Mouse (Mus musculus) embryo, embryonic 11 days (tissue): ENCODE data around the gene Trib2.

Experiments used
- DNase-seq: peaks from one replicate; pipeline ENCODE4 v3.0.0-alpha.2; 2015

The Trib2 gene

DNA sequence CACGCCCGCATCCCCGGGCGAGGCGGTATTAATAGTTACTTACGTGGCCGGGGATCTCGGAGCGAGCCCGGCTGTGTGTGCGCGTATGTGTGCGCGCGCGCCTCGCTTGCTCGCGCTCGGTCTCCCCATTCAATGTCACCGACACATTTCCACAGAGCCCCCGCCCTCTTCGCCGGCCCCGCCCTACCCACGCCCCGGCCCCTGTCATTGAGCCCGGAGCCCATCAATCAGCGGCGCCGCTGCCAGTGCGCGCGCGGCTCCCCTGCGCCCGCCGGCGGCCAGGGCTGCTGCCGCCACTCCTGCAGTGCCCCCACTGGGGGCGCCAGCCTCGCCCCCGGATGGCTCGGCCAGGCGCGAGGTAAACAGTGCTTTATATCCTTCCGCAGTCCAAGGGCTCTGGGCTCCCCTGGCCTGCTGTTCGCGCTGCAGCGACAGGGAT, at the start of gene Trib2:
TSS of gene Trib2 (minus strand) at position 183 of the 439 bp plus-strand sequence.
- peak; percentile 96 for DNase-seq

DNA sequence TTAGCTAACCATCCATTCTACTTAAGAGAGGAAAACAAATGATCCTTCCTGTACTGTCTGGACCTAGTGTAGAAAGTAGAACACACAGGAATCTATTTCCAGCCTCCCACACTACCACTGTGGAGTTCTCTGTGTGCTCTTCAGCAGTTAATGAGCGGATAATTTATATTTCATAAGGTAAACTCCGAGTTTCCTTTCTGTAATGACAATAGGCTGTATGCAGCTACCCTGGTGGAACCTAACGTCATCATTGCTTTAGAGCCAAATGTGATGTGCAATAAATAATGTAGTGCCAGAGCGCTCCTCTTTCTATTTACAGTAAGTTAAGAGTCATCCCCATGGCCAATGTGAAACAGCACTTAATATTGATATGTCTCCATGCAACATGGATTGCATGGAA, 41.3 kb upstream of the Trib2 start:
- DNase-seq, result no peak

GRCm38 (mm10) chr12:15855891-15856290, 39.2 kb upstream of the Trib2 start:
- no peak for DNase-seq

- DNase-seq, result no peak
Observed at GRCm38 (mm10) chr12:15852781-15853180, 36.1 kb upstream of the Trib2 start.

DNA sequence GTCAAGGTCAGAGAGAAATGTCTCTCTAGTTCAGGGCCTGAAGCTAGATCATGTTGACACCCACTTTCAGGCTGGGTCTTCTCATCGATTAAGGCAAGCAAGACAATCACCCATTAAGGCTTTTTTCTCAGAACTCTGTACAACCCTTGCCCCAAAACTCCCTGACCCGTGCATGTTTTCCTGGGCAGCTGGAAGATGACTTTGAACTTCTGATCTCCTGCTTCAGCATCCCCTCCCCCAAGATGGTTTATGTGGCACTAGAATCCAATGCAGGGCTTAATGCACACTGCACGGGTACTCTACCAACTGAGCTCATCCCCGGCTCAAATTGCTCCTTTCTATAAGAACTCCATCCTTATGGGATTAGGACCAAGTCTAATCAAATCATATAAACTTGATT, 35.3 kb upstream of the Trib2 start:
- no peak for DNase-seq

DNA sequence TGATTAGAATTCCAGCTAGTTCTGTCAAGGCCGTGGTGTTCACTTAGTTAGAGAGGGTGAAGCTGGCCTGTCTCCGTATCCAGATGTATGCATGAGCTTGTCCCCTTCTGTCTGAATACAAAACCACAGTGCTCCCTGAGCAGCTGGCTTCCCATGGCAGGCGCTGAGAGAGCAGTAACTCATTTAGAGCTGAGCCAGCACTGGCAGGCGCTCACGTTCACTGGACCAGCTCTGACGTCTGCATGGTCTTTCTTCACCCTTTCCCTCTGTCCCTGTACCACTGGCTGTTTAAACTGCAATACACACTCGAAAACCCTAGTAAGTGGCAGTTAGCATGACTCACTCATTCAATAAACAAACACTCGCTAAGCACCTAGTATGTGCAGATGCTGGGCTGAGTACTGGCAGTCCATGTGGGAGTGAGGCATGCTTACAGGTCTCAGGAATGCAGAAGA, 33.7 kb upstream of the Trib2 start:
- DNase-seq, result no peak

DNA sequence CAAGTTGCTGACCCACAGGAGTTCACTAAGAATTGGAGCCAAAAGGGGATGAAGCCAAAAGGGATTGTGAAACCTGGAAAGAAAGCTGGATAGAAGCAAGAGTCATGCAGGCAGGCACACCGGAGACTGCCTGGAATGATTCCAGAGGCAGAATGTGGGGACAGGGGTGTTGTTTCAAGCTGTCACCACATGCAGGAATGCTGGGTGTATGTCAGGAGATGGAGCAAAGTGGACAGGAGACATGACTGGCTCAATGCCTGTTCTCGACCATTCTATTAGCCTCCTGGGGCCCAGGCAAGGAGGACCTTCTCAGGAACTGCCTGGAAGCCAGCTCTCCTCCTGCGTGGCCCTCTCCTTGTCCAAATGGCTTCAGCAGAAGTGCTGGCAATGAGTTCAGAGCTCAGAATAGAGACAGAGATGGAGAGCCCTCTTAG, 33.2 kb upstream of the Trib2 start:
- DNase-seq, result no peak

- DNase-seq, result no peak
Observed at GRCm38 (mm10) chr12:15848391-15848790, 31.7 kb upstream of the Trib2 start.

DNA sequence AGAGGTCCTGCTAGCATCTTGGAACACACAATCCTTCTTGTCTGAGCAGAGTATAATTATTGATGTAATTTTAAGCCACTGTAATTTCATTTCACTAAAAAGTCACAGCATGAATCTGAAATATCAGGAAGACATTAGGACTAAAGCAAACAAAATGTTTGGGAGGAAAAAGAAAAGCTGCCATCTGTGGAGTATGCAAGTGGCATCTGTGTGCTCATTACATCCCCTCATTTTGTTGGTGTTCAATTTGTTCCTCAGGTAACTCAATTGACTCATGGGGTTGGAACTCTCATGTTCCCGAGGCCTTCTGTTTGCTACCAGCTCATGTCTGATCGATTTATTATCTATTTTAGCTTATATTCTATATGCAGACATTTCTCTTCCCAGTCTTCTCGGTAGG, 28.0 kb upstream of the Trib2 start:
- no peak for DNase-seq

- no peak for DNase-seq
Observed at GRCm38 (mm10) chr12:15840864-15841557, 24.3 kb upstream of the Trib2 start.

GRCm38 (mm10) chr12:15838201-15838600, 21.5 kb upstream of the Trib2 start:
- no peak for DNase-seq

DNA sequence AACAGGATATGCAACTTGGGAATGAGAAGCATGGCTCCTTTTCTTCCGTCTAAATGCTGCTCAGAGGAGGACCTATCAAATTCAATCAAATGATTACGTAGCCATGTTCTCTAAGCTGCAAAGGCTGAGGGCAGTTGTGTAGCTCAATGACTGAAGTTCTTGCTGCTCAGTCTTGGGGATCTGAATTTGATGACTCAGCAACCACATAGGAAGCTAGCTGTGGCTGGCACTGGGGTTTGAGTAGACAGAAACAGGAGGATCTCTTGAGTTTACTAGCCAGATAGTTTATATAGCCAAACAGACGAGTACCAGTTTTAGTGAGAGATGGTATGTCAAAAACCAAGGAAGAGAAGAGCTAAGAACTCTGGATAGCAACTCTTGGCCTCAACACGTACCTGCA, 20.8 kb upstream of the Trib2 start:
- no peak for DNase-seq

DNA sequence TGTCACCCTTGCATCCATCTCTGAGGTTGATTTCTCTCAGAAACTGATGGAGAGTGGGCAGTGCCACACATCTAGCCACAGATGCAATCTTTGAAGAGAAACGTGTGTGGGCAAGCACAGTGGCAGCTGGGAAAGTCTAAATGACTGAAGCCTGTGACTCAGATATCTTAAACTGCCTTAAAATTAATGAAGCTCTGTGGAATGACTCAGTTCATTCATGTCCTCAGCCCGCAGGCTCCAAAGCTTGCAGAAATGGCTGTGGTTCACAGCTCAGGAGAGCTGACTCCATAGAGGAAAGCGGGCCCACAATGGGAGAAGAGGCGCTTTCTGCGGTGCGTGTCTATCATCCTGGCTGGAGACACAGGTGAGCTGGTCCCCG, 15.9 kb upstream of the Trib2 start:
- no peak for DNase-seq

DNA sequence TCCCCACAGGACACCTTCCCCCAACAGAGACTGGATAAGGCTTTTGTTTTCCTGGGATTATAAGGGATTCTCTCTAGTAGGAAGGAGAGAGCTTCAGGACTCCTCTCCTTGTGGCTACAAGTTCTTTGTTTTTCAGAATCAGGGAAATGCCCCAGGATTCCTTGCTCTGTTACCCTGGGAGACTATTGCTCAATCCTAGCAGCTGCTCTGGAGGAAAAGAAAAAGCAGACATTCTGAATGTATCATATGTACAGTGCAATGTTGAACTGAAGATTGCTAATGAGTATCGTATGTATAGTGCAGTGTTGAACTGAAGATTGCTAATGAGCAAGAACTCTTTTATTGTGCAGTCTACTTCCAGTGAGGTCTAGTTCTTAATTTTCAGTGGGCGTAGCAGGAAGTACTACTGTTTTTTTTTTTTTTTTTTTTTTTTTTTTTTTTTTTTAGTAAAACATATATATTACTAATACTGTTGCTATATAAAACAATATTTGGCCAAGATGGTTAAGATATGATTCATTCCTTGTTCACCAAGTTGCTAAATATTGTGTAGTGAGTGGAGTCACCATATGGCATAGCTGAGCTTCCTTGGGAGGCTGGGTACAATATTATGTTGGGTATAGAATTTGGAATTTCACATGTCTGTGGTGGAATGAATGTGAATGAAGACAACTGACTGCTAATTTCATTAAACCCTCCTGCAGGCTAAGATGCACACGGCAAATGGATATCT, 15.4 kb upstream of the Trib2 start:
- no peak for DNase-seq

- no peak for DNase-seq
Observed at GRCm38 (mm10) chr12:15830750-15831149, 14.0 kb upstream of the Trib2 start.

DNA sequence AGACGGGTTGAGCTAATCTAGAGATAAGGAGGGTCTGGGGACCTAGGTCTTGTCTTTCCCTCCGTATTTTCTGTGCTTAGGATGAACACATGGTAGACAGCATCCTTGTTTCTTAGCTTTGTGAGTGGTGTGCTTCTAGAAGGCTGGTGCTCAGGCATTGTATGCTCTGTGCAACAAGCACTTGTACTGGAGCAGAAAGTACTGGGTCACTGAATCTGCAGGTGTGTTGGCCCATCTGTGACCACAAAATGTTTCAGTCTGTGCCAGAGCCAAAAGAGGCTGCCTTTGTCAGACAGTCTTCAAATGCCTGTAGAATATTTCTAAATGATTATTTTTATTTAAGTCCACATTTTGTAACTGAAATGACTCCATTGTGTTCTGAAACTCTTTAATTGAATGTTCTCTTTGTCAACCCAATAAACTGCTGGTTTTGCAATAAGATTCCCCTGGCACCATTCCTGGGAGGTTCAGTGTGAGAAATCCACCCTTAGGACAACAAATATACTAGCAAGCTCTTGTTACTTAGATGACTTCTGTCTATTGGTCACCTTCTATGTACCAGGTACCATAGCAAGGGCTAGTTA, 12.2 kb upstream of the Trib2 start:
- DNase-seq, result no peak

GRCm38 (mm10) chr12:15821019-15821418, 4.3 kb upstream of the Trib2 start:
- DNase-seq, result no peak

DNA sequence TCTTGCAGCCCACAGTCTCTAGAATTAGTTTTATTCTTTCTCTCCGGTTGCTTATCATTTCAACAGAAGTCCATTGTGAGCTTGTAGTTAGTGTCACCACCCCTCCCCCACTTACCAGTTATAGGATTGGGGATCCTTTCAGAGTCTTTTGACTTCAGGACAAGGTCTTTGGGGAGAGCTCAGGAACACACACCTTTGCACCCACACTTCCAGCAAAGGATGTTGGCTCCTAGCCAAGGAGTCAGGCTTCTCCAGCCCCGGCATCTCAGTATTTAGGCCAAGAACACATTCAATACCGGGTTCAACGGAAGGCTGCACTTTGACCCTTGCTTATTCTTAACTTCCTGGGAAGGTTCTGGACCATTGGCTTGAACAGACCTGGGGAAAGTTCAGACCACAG, 643 bp upstream of the Trib2 start:
- peak; percentile 53 for DNase-seq

DNA sequence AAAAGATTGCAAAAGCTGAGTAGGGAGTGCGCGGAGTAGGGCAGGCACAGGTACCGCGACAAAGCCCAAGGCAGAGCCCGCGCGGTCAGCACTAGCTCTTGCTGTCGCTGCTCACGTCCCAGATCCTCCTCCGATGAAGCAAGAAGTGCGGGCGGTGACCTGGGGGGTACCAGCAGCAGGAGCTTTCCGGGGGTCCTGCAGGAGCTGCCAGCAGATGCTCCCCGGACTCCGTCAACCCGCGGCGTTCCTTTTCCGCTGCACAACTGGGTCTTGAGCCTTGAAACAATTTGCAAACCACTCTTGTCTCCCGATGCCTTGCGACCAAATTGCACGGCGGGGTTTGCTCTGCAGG, 492 bp downstream of the Trib2 start:
- DNase-seq, result no peak

DNA sequence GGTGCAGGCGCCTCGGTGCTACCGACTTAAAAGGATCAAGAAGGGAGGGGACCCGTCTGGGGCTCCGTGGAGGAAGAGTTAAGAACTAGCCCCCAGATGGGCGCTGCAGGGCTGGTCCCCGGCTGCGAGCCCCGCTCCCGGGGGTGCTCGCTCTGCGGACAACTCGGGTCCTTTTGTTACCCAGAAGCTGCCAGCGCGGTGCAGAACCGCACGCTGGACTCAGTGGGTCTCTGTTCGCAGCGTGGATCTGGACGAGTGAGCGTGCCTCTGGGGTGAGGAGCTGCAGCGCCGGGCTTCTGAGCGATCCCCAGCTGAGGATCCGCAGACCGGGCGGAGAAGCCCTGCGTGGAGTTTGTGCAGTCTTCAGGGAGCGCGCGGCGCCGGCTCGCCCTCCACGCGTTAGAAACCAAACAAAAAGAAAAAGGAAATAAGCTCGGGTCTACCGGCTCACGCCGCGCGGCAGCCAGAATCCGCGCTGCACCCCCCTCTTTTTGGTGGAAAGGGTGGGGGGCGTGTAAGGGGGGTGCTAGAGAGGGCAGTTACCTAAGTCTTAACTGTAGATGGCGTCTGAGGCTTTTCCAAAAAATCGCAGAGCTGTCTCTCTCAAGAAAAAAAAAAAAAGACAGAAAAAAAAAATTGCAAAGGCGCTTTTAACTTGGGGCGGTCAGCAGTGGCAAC, 1.0 kb downstream of the Trib2 start:
- peak; percentile 88 for DNase-seq

GRCm38 (mm10) chr12:15815170-15815575, 1.5 kb downstream of the Trib2 start:
- DNase-seq, result peak; percentile 77

DNA sequence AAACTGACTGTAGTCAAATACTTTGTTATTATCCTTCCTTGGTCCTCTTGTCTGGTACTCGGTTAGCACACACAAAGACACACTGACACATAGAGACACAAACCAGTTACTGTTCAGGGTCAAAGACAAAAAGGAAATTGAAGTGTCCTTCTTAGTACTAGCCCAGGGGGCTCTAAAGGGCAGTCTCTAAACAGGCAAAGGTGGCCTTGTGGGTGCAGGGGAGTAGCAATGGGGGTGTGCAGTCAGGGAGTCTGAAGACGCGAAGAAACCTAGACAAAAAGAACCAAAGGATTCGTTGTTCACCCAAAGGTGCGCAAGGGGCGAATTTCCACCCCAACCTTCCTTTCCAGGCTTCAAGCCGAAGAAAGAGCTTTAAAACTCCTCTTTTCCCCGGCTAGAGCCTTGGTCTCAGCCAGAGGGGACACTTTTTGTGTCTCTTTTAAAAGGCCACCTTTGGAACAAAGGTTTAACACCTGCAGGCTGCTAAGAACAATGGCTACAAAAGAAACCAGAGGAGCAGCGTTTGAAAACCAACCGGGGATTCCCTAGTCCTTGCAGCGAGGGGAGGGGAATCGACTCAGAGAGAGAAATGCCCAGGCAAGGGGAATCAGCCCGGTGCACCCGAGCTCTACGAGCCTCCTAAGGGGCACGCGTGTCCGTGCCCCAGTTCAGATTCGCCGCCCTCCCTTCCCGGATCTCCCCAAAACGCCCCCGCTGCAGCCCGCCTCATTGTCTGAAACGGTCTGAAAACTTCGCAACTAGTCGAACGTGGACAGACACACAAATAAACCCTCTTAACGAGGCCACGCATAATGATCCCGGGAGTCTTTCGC, 2.3 kb downstream of the Trib2 start:
- DNase-seq, result peak; percentile 73

DNA sequence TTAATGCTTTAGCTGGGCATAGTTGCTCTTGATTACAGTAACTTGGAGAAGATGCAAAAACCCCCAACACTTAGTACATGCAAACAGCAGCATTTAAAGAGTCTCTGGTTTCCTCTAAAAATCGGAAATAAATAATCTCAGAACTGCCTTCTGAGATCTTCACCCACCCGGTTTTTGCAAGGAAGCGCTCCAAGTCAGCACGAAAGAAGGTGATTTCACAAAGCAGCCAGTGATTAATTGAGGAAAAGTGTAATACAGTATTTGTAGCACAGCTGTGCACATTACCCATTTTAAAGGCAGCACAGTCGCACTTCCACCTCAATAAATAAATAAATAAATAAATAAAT, 2.9 kb downstream of the Trib2 start:
- no peak for DNase-seq
